Mouse (Mus musculus) liver, embryonic 14.5 days (tissue): ENCODE measurements at regions not wholly inside any gene's neighbourhood (a gene's known extent, or its start where the extent isn't known, plus 50 kb on each side); places are given as distances from the start of the nearest gene placed in this dataset.

Experiments
- CTCF ChIP-seq: IDR thresholded peaks from 2 replicates; pipeline ENCODE4 v1.5.1; 2016; ENCODE audit warnings: antibody characterized with exemption, low read depth, control low read depth
- EP300 ChIP-seq: IDR thresholded peaks from 2 replicates; pipeline ENCODE4 v1.6.1; 2016; ENCODE audit warnings: antibody characterized with exemption, low read depth

- TF ChIP-seq EP300, result no peak
- TF ChIP-seq CTCF, result no peak
Observed at GRCm38 (mm10) chr6:121523882-121524612, 50.6 kb upstream of the Iqsec3 start.
